Mouse (Mus musculus): ENCODE results near the gene A930002H24Rik.

GRCm38 (mm10) chr17:63849151-63849550, 14.4 kb downstream of the A930002H24Rik start:
- TF ChIP-seq CTCF (IDR thresholded peaks at IDR 0.05; ENCODE audit: extremely low read depth, insufficient read length, insufficient replicate concordance, low read depth, low read length) (no peak), POLR2A (IDR thresholded peaks at IDR 0.05; ENCODE audit: low read depth, low read length) (no peak)
